Mouse (Mus musculus) heart, embryonic 13.5 days (tissue): ENCODE measurements at regions not wholly inside any gene's neighbourhood (a gene's known extent, or its start where the extent isn't known, plus 50 kb on each side); places are given as distances from the start of the nearest gene placed in this dataset.
A peak's percentile ranks its signal among the peaks of the same experiment; 100 is the strongest.

Source experiments
- ATAC-seq: fragments of 200-750 bp; cut with Nextera tagmentation; 2 replicates; pipeline ENCODE4 v1.8.0; 2017; ENCODE audit warnings: moderate TSS enrichment; ENCODE audit not compliant: insufficient number of reproducible peaks, low FRiP score, low TSS enrichment; ENCODE audit errors: extremely low read depth
- H3K27ac ChIP-seq: fragments of 300-500 bp; sonication (generic); replicated peaks from 2 replicates; pipeline ENCODE4 v1.5.1; 2015; ENCODE audit warnings: moderate library complexity, mild to moderate bottlenecking, inconsistent platforms
- H3K27me3 ChIP-seq: fragments of 300-500 bp; sonication (generic); replicated peaks from 2 replicates; pipeline ENCODE4 v1.6.1; 2015; ENCODE audit warnings: mild to moderate bottlenecking, inconsistent platforms
- H3K36me3 ChIP-seq: fragments of 300-500 bp; sonication (generic); 2 replicates; pipeline ENCODE4 v1.6.1; 2015; ENCODE audit warnings: mild to moderate bottlenecking, inconsistent platforms
- H3K4me1 ChIP-seq: fragments of 300-500 bp; sonication (generic); 2 replicates; pipeline ENCODE4 v1.6.1; 2015; ENCODE audit warnings: inconsistent platforms
- H3K4me2 ChIP-seq: fragments of 300-500 bp; sonication (generic); 2 replicates; pipeline ENCODE4 v1.6.1; 2015; ENCODE audit warnings: inconsistent platforms, mild to moderate bottlenecking, moderate library complexity
- H3K4me3 ChIP-seq: fragments of 300-500 bp; sonication (generic); 2 replicates; pipeline ENCODE4 v1.5.1; 2015; ENCODE audit warnings: moderate library complexity, mild to moderate bottlenecking, inconsistent platforms
- H3K9ac ChIP-seq: fragments of 300-500 bp; sonication (generic); 2 replicates; pipeline ENCODE4 v1.6.1; 2015; ENCODE audit warnings: inconsistent platforms, mild to moderate bottlenecking, moderate library complexity
- H3K9me3 ChIP-seq: fragments of 300-500 bp; sonication (generic); 2 replicates; pipeline ENCODE4 v1.6.1; 2016; ENCODE audit warnings: inconsistent platforms
- WGBS: fragments of 180-500 bp; shearing (Covaris S2); methylation state at CpG from one replicate; pipeline ENCODE4 v1.1.7; 2015; ENCODE audit warnings: mixed read lengths; 5-methylcytosine and 5-hydroxymethylcytosine counted together

DNA sequence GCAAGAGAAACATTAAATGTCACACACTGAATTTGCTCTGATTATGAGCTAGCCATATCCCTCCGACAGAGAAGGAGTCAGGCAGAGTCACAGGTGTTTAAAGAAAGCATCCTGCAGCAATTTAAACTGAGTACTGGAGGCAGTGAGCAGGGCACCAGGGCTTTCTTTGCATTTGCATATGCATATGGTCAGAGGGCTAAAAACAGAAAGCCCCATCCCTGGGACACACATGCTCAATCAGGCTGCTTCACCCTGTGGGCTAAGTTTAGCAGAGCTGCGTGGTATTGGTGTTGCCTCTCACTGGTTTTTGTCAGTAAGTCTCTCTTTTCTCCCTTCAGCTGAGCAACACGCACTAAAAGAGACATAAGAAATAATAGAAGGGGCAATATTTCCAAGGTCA is 289.9 kb upstream of the Rps6ka3 start:
- no peak for ATAC-seq
- H3K4me3 ChIP-seq, result no peak overlapping the region
- no peaks in the 10 kb centered on the region for H3K9me3 ChIP-seq
- H3K36me3 ChIP-seq, result no peaks in the 10 kb centered on the region
- H3K4me2 ChIP-seq, result no peak overlapping the region
- H3K27ac ChIP-seq, result no peak overlapping the region
- H3K9ac ChIP-seq, result no peak overlapping the region
- peaks cover 13% of the 10 kb centered on the region for H3K27me3 ChIP-seq
- WGBS, result 33% methylated on average over 3 of the region's 3 CpGs
- H3K4me1 ChIP-seq, result peaks cover 6% of the 10 kb centered on the region; the same call in 1 of the 2 replicates

DNA sequence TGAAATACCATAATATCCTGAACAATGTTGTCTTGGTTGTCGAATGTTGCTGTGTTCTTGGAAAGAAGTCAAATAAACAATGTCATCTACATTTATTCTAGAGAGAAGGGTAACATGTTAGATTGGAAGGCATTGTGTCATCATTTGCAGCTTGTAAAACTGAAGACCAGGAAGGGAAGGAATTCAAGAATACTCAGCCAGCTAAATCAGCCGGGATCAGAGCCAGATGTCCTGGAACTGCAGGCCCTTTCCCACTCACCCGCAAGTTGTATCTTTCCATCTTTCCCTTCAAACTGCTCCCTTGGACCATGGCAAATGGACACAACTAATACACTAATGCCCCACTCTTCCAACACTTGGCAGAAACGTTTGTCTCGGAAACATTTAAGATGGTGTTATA is 288.7 kb upstream of the Rps6ka3 start:
- peaks cover 6% of the 10 kb centered on the region; the same call in 1 of the 2 replicates for H3K4me1 ChIP-seq
- H3K4me2 ChIP-seq, result no peak overlapping the region
- H3K27ac ChIP-seq, result no peak overlapping the region
- H3K9me3 ChIP-seq, result no peaks in the 10 kb centered on the region
- H3K4me3 ChIP-seq, result no peak overlapping the region
- H3K27me3 ChIP-seq, result peaks cover 13% of the 10 kb centered on the region
- no peak overlapping the region for H3K9ac ChIP-seq
- 45% methylated on average over 5 of the region's 5 CpGs for WGBS
- no peak for ATAC-seq
- no peaks in the 10 kb centered on the region for H3K36me3 ChIP-seq

DNA sequence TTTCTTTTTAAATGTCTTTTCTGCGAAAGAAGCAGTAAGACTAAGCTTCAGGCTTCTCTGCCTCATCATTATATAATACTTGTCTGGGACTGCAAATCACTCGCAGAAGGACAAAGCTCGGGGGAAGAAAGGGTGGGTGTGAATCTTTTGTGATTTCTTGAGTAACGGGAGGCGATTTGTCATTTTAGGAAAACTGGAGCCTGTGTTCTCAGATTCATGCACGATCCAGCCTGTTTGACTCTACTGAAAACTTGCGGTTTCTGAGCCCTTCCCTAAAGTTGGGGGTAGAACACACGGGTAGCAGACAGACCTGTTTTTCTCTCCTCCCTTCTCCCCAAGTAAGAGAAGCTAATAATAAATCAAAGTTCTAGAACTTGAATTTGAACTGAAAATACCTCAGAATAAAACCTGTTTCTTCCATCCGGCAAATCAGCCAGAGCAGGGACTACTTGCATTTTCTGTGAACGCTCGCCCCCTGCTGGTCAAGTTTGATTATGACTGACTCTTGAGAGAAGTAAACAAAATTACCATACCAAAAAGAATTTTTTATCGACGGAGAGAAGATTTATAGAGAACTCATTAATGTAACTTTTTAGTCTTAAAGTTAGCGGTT is 288.2 kb upstream of the Rps6ka3 start:
- no peak overlapping the region for H3K27ac ChIP-seq
- H3K4me3 ChIP-seq, result no peak overlapping the region
- H3K36me3 ChIP-seq, result no peaks in the 10 kb centered on the region
- H3K27me3 ChIP-seq, result peaks cover 13% of the 10 kb centered on the region
- H3K9ac ChIP-seq, result no peak overlapping the region
- H3K9me3 ChIP-seq, result no peaks in the 10 kb centered on the region
- peaks cover 6% of the 10 kb centered on the region; the same call in 1 of the 2 replicates for H3K4me1 ChIP-seq
- 28% methylated on average over 14 of the region's 14 CpGs for WGBS
- ATAC-seq, result no peak
- peak overlapping the region; percentile 61 for H3K4me2 ChIP-seq

GRCm38 (mm10) chrX:158923081-158923561 is 287.0 kb upstream of the Rps6ka3 start:
- 20% methylated on average over 14 of the region's 14 CpGs for WGBS
- Histone ChIP-seq H3K4me1 (peaks cover 6% of the 10 kb centered on the region; the same call in 1 of the 2 replicates), H3K4me2 (peak overlapping the region; percentile 61), H3K36me3 (no peaks in the 10 kb centered on the region), H3K9ac (no peak overlapping the region), H3K27ac (no peak overlapping the region), H3K4me3 (peak overlapping the region; percentile 22), H3K27me3 (peaks cover 13% of the 10 kb centered on the region), H3K9me3 (no peaks in the 10 kb centered on the region)
- ATAC-seq, result no peak

DNA sequence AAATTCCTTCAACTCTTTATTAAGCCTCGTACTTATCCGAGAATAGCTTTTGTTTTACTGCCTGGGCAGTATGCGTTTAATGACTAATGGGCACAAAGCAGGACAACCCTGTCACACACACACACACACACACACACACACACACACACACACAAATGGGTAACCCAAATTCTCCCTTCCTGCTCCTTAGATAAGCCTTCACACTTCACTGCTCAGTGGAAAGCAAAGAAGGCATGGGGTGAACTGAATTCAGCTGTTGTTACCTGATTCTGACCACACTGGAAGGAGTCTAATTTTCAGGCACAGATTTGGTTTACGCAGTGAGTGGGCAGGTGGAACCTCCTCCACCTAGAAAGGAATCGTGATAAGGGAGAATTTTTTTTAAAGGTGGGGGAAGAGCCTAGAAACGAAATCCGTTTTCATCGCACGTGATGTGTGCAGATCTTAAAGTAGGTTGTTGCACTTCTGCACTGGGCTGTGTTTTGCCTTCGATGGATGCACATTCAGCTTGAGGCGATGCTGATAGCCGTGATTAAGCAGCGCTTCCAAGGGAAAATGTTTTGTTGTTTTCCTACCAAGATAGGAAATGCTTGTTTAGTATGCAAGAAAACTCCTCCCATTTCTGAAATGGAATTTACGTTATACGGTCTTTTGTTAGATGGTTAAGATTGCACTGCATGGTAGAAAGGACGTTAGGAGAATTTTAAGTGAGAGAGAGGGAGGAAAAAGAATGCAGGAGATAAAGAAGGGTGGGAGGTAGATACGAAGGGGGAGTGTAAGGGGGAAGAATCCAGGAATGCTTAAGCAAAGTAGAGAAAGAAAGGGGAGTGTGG is 286.2 kb upstream of the Rps6ka3 start:
- 29% methylated on average over 17 of the region's 17 CpGs for WGBS
- peak overlapping the region; percentile 22 for H3K4me3 ChIP-seq
- no peak for ATAC-seq

DNA sequence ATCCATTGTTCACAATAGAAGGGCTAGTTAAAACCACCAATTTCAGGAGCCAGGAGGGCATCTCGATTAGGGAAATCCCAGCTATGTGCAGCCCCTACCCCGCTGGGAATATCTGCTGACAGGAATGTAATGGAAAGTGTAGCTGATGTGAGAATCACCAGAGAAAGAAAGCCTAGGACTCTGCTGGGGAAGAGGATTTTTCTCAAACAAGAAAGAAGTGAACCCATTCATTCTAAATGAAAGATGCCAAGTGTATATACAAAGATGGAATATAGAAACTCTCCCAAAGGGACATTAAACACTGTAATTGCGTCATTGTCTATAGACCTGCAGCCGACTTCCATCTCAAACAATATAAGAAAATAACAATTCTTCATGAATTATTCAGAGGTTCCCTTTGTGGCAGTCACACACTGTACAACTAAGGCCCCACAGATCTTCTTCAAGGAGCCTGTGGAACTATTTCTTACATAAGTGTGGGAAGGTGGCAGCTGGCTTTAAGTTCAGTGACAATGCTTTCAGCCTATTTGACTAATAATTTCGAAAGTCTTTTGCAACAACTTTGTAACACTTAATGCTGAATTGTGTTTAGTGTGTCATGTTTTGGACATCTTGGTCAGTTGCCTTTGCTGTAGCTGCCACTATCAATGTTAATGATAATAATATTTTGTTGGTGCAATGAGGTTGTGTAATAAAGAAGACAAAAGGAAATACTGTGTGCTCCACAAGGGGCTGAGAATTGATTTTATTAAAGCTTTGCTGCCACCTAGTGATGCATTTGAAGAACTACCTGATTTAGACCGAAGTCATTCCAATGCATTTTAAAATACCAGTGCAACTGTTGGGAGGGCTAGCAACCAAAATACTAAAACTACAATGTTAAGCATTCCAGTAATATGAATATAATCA is 285.4 kb upstream of the Rps6ka3 start:
- H3K4me1 ChIP-seq, result peaks cover 6% of the 10 kb centered on the region; the same call in 1 of the 2 replicates
- H3K4me2 ChIP-seq, result peak overlapping the region; percentile 61
- no peak overlapping the region for H3K4me3 ChIP-seq
- no peak overlapping the region for H3K27ac ChIP-seq
- H3K27me3 ChIP-seq, result peaks cover 13% of the 10 kb centered on the region
- no peaks in the 10 kb centered on the region for H3K36me3 ChIP-seq
- H3K9me3 ChIP-seq, result no peaks in the 10 kb centered on the region
- WGBS, result 45% methylated on average over 6 of the region's 6 CpGs
- no peak for ATAC-seq
- no peak overlapping the region for H3K9ac ChIP-seq

More for the DNA sequence above, 286.2 kb upstream of the Rps6ka3 start:
- H3K9me3 ChIP-seq, result no peaks in the 10 kb centered on the region
- H3K4me2 ChIP-seq, result peak overlapping the region; percentile 61
- peaks cover 13% of the 10 kb centered on the region for H3K27me3 ChIP-seq
- H3K4me1 ChIP-seq, result peaks cover 6% of the 10 kb centered on the region; the same call in 1 of the 2 replicates
- no peak overlapping the region for H3K9ac ChIP-seq
- H3K36me3 ChIP-seq, result no peaks in the 10 kb centered on the region
- H3K27ac ChIP-seq, result no peak overlapping the region

DNA sequence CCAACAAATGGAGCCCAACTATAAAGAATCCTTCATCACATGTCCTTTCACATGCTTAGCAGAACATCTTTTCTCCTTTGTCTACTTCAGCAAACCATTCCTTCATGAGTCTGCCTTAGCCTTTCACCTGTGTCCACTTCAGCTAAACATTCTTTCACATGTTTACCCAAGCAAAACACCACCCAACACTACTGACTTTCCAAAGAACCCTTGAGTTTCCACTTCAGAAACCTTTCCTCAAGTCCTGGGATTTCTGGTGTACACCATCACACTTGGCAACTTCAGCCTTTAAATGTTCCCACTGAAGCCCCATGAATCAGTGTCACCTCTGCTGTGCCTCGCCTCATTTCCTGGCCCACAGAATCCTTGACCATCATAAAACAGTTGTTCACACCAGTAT is 278.2 kb upstream of the Rps6ka3 start:
- no peak overlapping the region for H3K9ac ChIP-seq
- no peak overlapping the region for H3K4me3 ChIP-seq
- 53% methylated on average over 1 of the region's 1 CpGs for WGBS
- no peak for ATAC-seq
- H3K27me3 ChIP-seq, result no peaks in the 10 kb centered on the region
- H3K4me1 ChIP-seq, result no peaks in the 10 kb centered on the region
- H3K9me3 ChIP-seq, result no peaks in the 10 kb centered on the region
- H3K27ac ChIP-seq, result no peak overlapping the region
- no peaks in the 10 kb centered on the region for H3K36me3 ChIP-seq
- no peak overlapping the region for H3K4me2 ChIP-seq

- Histone ChIP-seq H3K4me3 (no peak overlapping the region), H3K9me3 (no peaks in the 10 kb centered on the region), H3K27me3 (no peaks in the 10 kb centered on the region), H3K27ac (no peak overlapping the region), H3K4me1 (no peaks in the 10 kb centered on the region), H3K9ac (no peak overlapping the region), H3K4me2 (no peak overlapping the region), H3K36me3 (no peaks in the 10 kb centered on the region)
- 59% methylated on average over 4 of the region's 4 CpGs for WGBS
- ATAC-seq, result no peak
These were observed 262.9 kb upstream of the Rps6ka3 start for GRCm38 (mm10) chrX:158947191-158947590.

- Histone ChIP-seq H3K4me1 (no peaks in the 10 kb centered on the region), H3K9me3 (no peaks in the 10 kb centered on the region), H3K4me2 (no peak overlapping the region), H3K27me3 (no peaks in the 10 kb centered on the region), H3K4me3 (no peak overlapping the region), H3K36me3 (no peaks in the 10 kb centered on the region), H3K9ac (no peak overlapping the region), H3K27ac (no peak overlapping the region)
- ATAC-seq, result no peak
- 52% methylated on average over 5 of the region's 5 CpGs for WGBS
These were observed 238.4 kb upstream of the Rps6ka3 start for GRCm38 (mm10) chrX:158971726-158972125.

GRCm38 (mm10) chrX:158976648-158977047 is 233.5 kb upstream of the Rps6ka3 start:
- 53% methylated on average over 5 of the region's 5 CpGs for WGBS
- H3K36me3 ChIP-seq, result no peaks in the 10 kb centered on the region
- no peak overlapping the region for H3K4me2 ChIP-seq
- H3K9me3 ChIP-seq, result no peaks in the 10 kb centered on the region
- ATAC-seq, result no peak
- H3K9ac ChIP-seq, result no peak overlapping the region
- no peaks in the 10 kb centered on the region for H3K27me3 ChIP-seq
- H3K4me3 ChIP-seq, result no peak overlapping the region
- no peak overlapping the region for H3K27ac ChIP-seq
- H3K4me1 ChIP-seq, result no peaks in the 10 kb centered on the region

DNA sequence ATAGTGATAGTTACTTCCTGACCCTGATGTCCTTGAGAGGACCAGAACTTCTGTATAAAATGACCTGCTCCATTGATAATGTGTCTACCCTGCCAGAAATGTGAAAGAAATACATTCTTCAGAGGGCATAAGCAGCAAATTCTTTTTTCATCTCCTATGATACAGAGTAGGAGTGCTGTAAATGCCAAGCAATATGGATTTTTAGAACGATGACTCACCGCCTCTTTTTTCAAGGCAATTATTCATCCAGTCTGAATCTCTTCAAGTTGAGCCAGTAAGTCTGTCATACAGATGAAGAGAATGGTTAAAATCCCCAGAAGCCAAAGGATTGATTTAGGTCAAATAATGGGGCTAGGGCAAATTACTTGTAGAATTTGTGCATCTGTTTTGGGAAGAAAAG is 225.4 kb upstream of the Rps6ka3 start:
- Histone ChIP-seq H3K4me3 (no peak overlapping the region), H3K27me3 (no peaks in the 10 kb centered on the region), H3K9me3 (no peaks in the 10 kb centered on the region), H3K4me2 (no peak overlapping the region), H3K4me1 (no peaks in the 10 kb centered on the region), H3K36me3 (no peaks in the 10 kb centered on the region), H3K27ac (no peak overlapping the region), H3K9ac (no peak overlapping the region)
- no peak for ATAC-seq
- WGBS, result 71% methylated on average over 2 of the region's 2 CpGs
